Mouse (Mus musculus): Measurements from ENCODE around the gene Pabpc1l.

DNA sequence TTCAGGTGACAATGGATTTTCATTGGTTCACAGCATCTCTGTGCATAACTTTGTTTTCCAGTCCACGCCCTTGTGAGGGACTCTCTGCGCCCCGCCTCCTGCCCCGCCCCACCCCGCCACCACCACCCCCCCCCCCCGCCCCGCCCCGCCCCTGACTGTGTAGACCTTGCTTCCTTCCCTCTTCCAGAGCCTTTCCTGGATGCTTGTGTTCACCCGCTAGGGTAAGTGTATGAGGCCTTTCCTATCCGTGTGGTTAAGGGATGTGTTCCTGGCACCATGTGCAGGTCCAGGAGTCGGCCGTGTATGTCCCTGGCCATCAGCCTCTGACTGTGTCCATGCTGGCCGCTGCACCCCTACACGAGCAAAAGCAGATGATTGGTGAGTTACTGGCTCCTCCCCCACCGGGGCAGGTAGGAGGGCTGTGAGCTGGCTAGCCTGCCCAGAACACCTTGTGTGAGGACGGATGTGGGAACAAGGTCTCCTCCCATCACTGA, 22.0 kb downstream of the Pabpc1l start:
- TF ChIP-seq CTCF (IDR thresholded peaks at IDR 0.05; ENCODE audit: low read depth) (no peak), EP300 (IDR thresholded peaks at IDR 0.05; ENCODE audit: low read depth) (no peak)
